Mouse (Mus musculus): ENCODE results near the gene Vps29. TPM values are rescaled to one million over a fixed set of nuclear protein-coding genes. Genes with fewer than 3 reads are reported as not detected.
"Not testable (repeated sequence)": the region's sequence is repeated elsewhere in the genome, so short reads cannot be mapped to it uniquely, and the experiment has no call there.

Vps29 gene
- polyA plus RNA-seq, 1 experiment from 2014 or later, result 347 TPM

- no peaks in the 10 kb centered on the region for H3K27me3 ChIP-seq (ENCODE audit: control insufficient read depth, insufficient read depth, low read length)
- WGBS, result 74% methylated on average over 20 of the region's 20 CpGs
- H3K9ac ChIP-seq (replicated peaks; ENCODE audit: low read depth, low read length), result no peak overlapping the region
- ATAC-seq (ENCODE audit: low read depth), result no peak
- no peak overlapping the region for H3K4me3 ChIP-seq (ENCODE audit: low read depth, low read length)
- no peaks in the 10 kb centered on the region for H3K4me1 ChIP-seq (ENCODE audit: control insufficient read depth, insufficient read depth, low read length)
- peaks cover 4% of the 10 kb centered on the region; the same call in 1 of the 2 replicates for H3K36me3 ChIP-seq (ENCODE audit: control insufficient read depth, insufficient read depth, low read length)
- no peak overlapping the region for H3K27ac ChIP-seq (ENCODE audit: low read depth, low read length)
- no peak overlapping the region for H3K4me2 ChIP-seq (ENCODE audit: low read depth, low read length)
- H3K9me3 ChIP-seq (ENCODE audit: control insufficient read depth, low read length), result no peaks in the 10 kb centered on the region
Measured at GRCm38 (mm10) chr5:122314966-122315667, 39.1 kb upstream of the Vps29 start.

GRCm38 (mm10) chr5:122317329-122318045 lies 36.7 kb upstream of the Vps29 start:
- H3K36me3 ChIP-seq (ENCODE audit: control insufficient read depth, insufficient read depth, low read length), result peaks cover 14% of the 10 kb centered on the region; the same call in 1 of the 2 replicates

GRCm38 (mm10) chr5:122318100-122318499 lies 36.1 kb upstream of the Vps29 start:
- WGBS, result 80% methylated on average over 3 of the region's 3 CpGs
- Histone ChIP-seq H3K4me2 (ENCODE audit: low read depth, low read length) (no peak overlapping the region), H3K4me1 (ENCODE audit: control insufficient read depth, insufficient read depth, low read length) (no peaks in the 10 kb centered on the region), H3K27me3 (ENCODE audit: control insufficient read depth, insufficient read depth, low read length) (no peaks in the 10 kb centered on the region), H3K9me3 (ENCODE audit: control insufficient read depth, low read length) (no peaks in the 10 kb centered on the region), H3K27ac (ENCODE audit: low read depth, low read length) (no peak overlapping the region), H3K36me3 (ENCODE audit: control insufficient read depth, insufficient read depth, low read length) (peaks cover 14% of the 10 kb centered on the region; the same call in 1 of the 2 replicates), H3K4me3 (ENCODE audit: low read depth, low read length) (no peak overlapping the region), H3K9ac (replicated peaks; ENCODE audit: low read depth, low read length) (no peak overlapping the region)
- ATAC-seq (ENCODE audit: low read depth), result no peak

More at GRCm38 (mm10) chr5:122317329-122318045, 36.7 kb upstream of the Vps29 start:
- Histone ChIP-seq H3K4me1 (ENCODE audit: control insufficient read depth, insufficient read depth, low read length) (no peaks in the 10 kb centered on the region), H3K27me3 (ENCODE audit: control insufficient read depth, insufficient read depth, low read length) (no peaks in the 10 kb centered on the region), H3K4me2 (ENCODE audit: low read depth, low read length) (no peak overlapping the region), H3K4me3 (ENCODE audit: low read depth, low read length) (no peak overlapping the region), H3K9ac (replicated peaks; ENCODE audit: low read depth, low read length) (no peak overlapping the region), H3K9me3 (ENCODE audit: control insufficient read depth, low read length) (no peaks in the 10 kb centered on the region), H3K27ac (ENCODE audit: low read depth, low read length) (no peak overlapping the region)
- ATAC-seq (ENCODE audit: low read depth), result no peak
- 80% methylated on average over 11 of the region's 11 CpGs for WGBS

GRCm38 (mm10) chr5:122318976-122319375 lies 35.2 kb upstream of the Vps29 start:
- not testable (repeated sequence) for H3K9me3 ChIP-seq (ENCODE audit: control insufficient read depth, low read length); ATAC-seq (ENCODE audit: low read depth); H3K4me1 ChIP-seq (ENCODE audit: control insufficient read depth, insufficient read depth, low read length); H3K27ac ChIP-seq (ENCODE audit: low read depth, low read length); H3K9ac ChIP-seq (replicated peaks; ENCODE audit: low read depth, low read length); H3K4me2 ChIP-seq (ENCODE audit: low read depth, low read length); H3K4me3 ChIP-seq (ENCODE audit: low read depth, low read length); H3K27me3 ChIP-seq (ENCODE audit: control insufficient read depth, insufficient read depth, low read length)
- 82% methylated on average over 3 of the region's 3 CpGs for whole genome bisulfite sequencing
- peaks cover 16% of the 10 kb centered on the region; the same call in 1 of the 2 replicates for H3K36me3 ChIP-seq (ENCODE audit: control insufficient read depth, insufficient read depth, low read length)

- no peaks in the 10 kb centered on the region for H3K9me3 ChIP-seq (ENCODE audit: control insufficient read depth, low read length)
- WGBS, result 78% methylated on average over 14 of the region's 14 CpGs
- H3K4me2 ChIP-seq (ENCODE audit: low read depth, low read length), result no peak overlapping the region
- H3K4me3 ChIP-seq (ENCODE audit: low read depth, low read length), result no peak overlapping the region
- no peak for ATAC-seq (ENCODE audit: low read depth)
- no peak overlapping the region for H3K9ac ChIP-seq (replicated peaks; ENCODE audit: low read depth, low read length)
- H3K36me3 ChIP-seq (ENCODE audit: control insufficient read depth, insufficient read depth, low read length), result peaks cover 18% of the 10 kb centered on the region
- no peak overlapping the region for H3K27ac ChIP-seq (ENCODE audit: low read depth, low read length)
- H3K4me1 ChIP-seq (ENCODE audit: control insufficient read depth, insufficient read depth, low read length), result no peaks in the 10 kb centered on the region
- H3K27me3 ChIP-seq (ENCODE audit: control insufficient read depth, insufficient read depth, low read length), result no peaks in the 10 kb centered on the region
Measured at GRCm38 (mm10) chr5:122319474-122320204, 34.5 kb upstream of the Vps29 start.

GRCm38 (mm10) chr5:122320205-122320781 lies 33.9 kb upstream of the Vps29 start:
- 83% methylated on average over 12 of the region's 12 CpGs for WGBS
- H3K9me3 ChIP-seq (ENCODE audit: control insufficient read depth, low read length), result no peaks in the 10 kb centered on the region
- H3K9ac ChIP-seq (replicated peaks; ENCODE audit: low read depth, low read length), result no peak overlapping the region
- no peak overlapping the region for H3K4me2 ChIP-seq (ENCODE audit: low read depth, low read length)
- no peaks in the 10 kb centered on the region for H3K4me1 ChIP-seq (ENCODE audit: control insufficient read depth, insufficient read depth, low read length)
- no peaks in the 10 kb centered on the region for H3K27me3 ChIP-seq (ENCODE audit: control insufficient read depth, insufficient read depth, low read length)
- no peak for ATAC-seq (ENCODE audit: low read depth)
- H3K36me3 ChIP-seq (ENCODE audit: control insufficient read depth, insufficient read depth, low read length), result peaks cover 25% of the 10 kb centered on the region
- H3K4me3 ChIP-seq (ENCODE audit: low read depth, low read length), result no peak overlapping the region
- H3K27ac ChIP-seq (ENCODE audit: low read depth, low read length), result no peak overlapping the region

DNA sequence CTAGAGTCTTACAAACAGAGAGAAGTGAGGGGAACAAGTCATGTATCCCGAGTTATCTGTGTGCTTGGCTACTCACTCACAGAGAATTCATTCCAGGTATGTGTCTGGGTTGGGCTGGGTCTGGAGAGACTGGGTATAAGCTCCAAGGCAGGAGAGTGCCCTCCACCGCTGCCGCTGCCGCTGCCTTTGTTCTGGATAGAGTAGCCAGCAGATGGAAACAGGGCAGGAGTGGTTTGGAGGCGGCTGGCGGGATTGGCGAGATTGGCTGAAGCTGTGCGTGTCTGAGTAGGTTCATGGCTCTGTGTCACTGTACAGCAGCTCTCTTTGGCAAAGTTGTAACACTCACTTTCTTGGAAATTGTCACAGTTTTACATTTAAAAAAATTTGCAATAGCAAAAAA lies 30.6 kb upstream of the Vps29 start:
- Histone ChIP-seq H3K4me3 (ENCODE audit: low read depth, low read length) (no peak overlapping the region), H3K4me1 (ENCODE audit: control insufficient read depth, insufficient read depth, low read length) (no peaks in the 10 kb centered on the region), H3K9me3 (ENCODE audit: control insufficient read depth, low read length) (no peaks in the 10 kb centered on the region), H3K27me3 (ENCODE audit: control insufficient read depth, insufficient read depth, low read length) (no peaks in the 10 kb centered on the region), H3K9ac (replicated peaks; ENCODE audit: low read depth, low read length) (no peak overlapping the region), H3K36me3 (ENCODE audit: control insufficient read depth, insufficient read depth, low read length) (peaks cover 34% of the 10 kb centered on the region), H3K27ac (ENCODE audit: low read depth, low read length) (no peak overlapping the region), H3K4me2 (ENCODE audit: low read depth, low read length) (no peak overlapping the region)
- WGBS, result 73% methylated on average over 8 of the region's 8 CpGs
- no peak for ATAC-seq (ENCODE audit: low read depth)

GRCm38 (mm10) chr5:122324608-122325431 lies 29.3 kb upstream of the Vps29 start:
- peaks cover 33% of the 10 kb centered on the region for H3K36me3 ChIP-seq (ENCODE audit: control insufficient read depth, insufficient read depth, low read length)
- no peak overlapping the region for H3K27ac ChIP-seq (ENCODE audit: low read depth, low read length)
- 93% methylated on average over 23 of the region's 23 CpGs for WGBS

More at GRCm38 (mm10) chr5:122324608-122325431, 29.3 kb upstream of the Vps29 start:
- H3K9ac ChIP-seq (replicated peaks; ENCODE audit: low read depth, low read length), result no peak overlapping the region
- no peaks in the 10 kb centered on the region for H3K4me1 ChIP-seq (ENCODE audit: control insufficient read depth, insufficient read depth, low read length)
- H3K4me2 ChIP-seq (ENCODE audit: low read depth, low read length), result no peak overlapping the region
- ATAC-seq (ENCODE audit: low read depth), result no peak
- no peaks in the 10 kb centered on the region for H3K27me3 ChIP-seq (ENCODE audit: control insufficient read depth, insufficient read depth, low read length)
- H3K9me3 ChIP-seq (ENCODE audit: control insufficient read depth, low read length), result no peaks in the 10 kb centered on the region
- no peak overlapping the region for H3K4me3 ChIP-seq (ENCODE audit: low read depth, low read length)

Data from neural tube, embryonic 14.5 days (tissue).